In genomic region chr11:113200901-113201300, GRCm38 (mm10) we compare ENCODE assay signal across 7 mouse cellular contexts.
DNase-seq lines count a peak whose midpoint lies in the region; ATAC-seq lines count a peak whose summit lies in the region.

No protein-coding gene starts in this region.

- ATAC-seq in lung, embryonic 15.5 days (ENCODE audit: borderline replicate concordance, extremely low read depth, low FRiP score, low TSS enrichment), result no peak
- ATAC-seq in embryonic facial prominence, embryonic 12.5 days (ENCODE audit: insufficient number of reproducible peaks, insufficient read depth, low FRiP score, low TSS enrichment), result no peak
- no peak for ATAC-seq in intestine, embryonic 14.5 days (replicated peaks; ENCODE audit: low FRiP score, low TSS enrichment, low read depth)
- ATAC-seq in neural tube, embryonic 15.5 days (ENCODE audit: low FRiP score), result peak; percentile 34; the same call in 1 of the 2 replicates
- ATAC-seq in granulocyte monocyte progenitor cell, adult 5-6 weeks (replicated peaks; ENCODE audit: poor library complexity, severe bottlenecking), result no peak

- WGBS in lung, embryonic 15.5 days, result 7% methylated on average over 15 of the region's 15 CpGs
- WGBS in embryonic facial prominence, embryonic 12.5 days, result 14% methylated on average over 15 of the region's 15 CpGs
- 13% methylated on average over 15 of the region's 15 CpGs for WGBS in intestine, embryonic 14.5 days
- WGBS in neural tube, embryonic 15.5 days, result 7% methylated on average over 15 of the region's 15 CpGs

- DNase-seq in lung, adult 18-20 months, result no peak
- DNase-seq in intestine, embryonic 14.5 days (ENCODE audit: low spot score), result no peak
- no peak for DNase-seq in thymus, postnatal 4 days

- H3K4me1 ChIP-seq in lung, embryonic 15.5 days, result peaks cover 15% of the 10 kb centered on the region
- H3K4me1 ChIP-seq in embryonic facial prominence, embryonic 12.5 days, result peaks cover 10% of the 10 kb centered on the region
- H3K4me1 ChIP-seq in intestine, embryonic 14.5 days (replicated peaks; ENCODE audit: control insufficient read depth, insufficient read depth, low read length), result 0 out of 2 replicates have a peak, but pooled peaks cover 6% of the 10 kb centered on the region
- peaks cover 46% of the 10 kb centered on the region for H3K4me1 ChIP-seq in neural tube, embryonic 15.5 days

- peak overlapping the region; percentile 92 for H3K4me2 ChIP-seq in lung, embryonic 15.5 days
- peak overlapping the region; percentile 95 for H3K4me2 ChIP-seq in embryonic facial prominence, embryonic 12.5 days (replicated peaks)
- peak overlapping the region; percentile 96 for H3K4me2 ChIP-seq in intestine, embryonic 14.5 days (ENCODE audit: low read length)
- H3K4me2 ChIP-seq in neural tube, embryonic 15.5 days, result peak overlapping the region; percentile 74

- peak overlapping the region; percentile 65 for H3K9ac ChIP-seq in lung, embryonic 15.5 days
- peak overlapping the region; percentile 78 for H3K9ac ChIP-seq in embryonic facial prominence, embryonic 12.5 days
- H3K9ac ChIP-seq in intestine, embryonic 14.5 days (ENCODE audit: low read length), result peak overlapping the region; percentile 63
- peak overlapping the region; percentile 84 for H3K9ac ChIP-seq in neural tube, embryonic 15.5 days (replicated peaks)

- peak overlapping the region; percentile 55 for H3K4me3 ChIP-seq in lung, embryonic 15.5 days
- peak overlapping the region; percentile 72 for H3K4me3 ChIP-seq in embryonic facial prominence, embryonic 12.5 days
- peak overlapping the region; percentile 60 for H3K4me3 ChIP-seq in intestine, embryonic 14.5 days (ENCODE audit: low read depth, low read length)
- peak overlapping the region; percentile 68 for H3K4me3 ChIP-seq in neural tube, embryonic 15.5 days (replicated peaks)

- no peaks in the 10 kb centered on the region for H3K27me3 ChIP-seq in lung, embryonic 15.5 days
- peaks cover 7% of the 10 kb centered on the region; the same call in 1 of the 2 replicates for H3K27me3 ChIP-seq in embryonic facial prominence, embryonic 12.5 days
- H3K27me3 ChIP-seq in intestine, embryonic 14.5 days (replicated peaks; ENCODE audit: control insufficient read depth, insufficient read depth, low read length), result peaks cover 5% of the 10 kb centered on the region; the same call in 1 of the 2 replicates
- H3K27me3 ChIP-seq in neural tube, embryonic 15.5 days (replicated peaks), result no peaks in the 10 kb centered on the region

- no peak overlapping the region for H3K27ac ChIP-seq in lung, embryonic 15.5 days
- H3K27ac ChIP-seq in embryonic facial prominence, embryonic 12.5 days, result no peak overlapping the region
- no peak overlapping the region for H3K27ac ChIP-seq in intestine, embryonic 14.5 days (ENCODE audit: low read depth)
- peak overlapping the region; percentile 87 for H3K27ac ChIP-seq in neural tube, embryonic 15.5 days (replicated peaks)

- H3K9me3 ChIP-seq in lung, embryonic 15.5 days, result no peaks in the 10 kb centered on the region
- no peaks in the 10 kb centered on the region for H3K9me3 ChIP-seq in embryonic facial prominence, embryonic 12.5 days
- no peaks in the 10 kb centered on the region for H3K9me3 ChIP-seq in intestine, embryonic 14.5 days (ENCODE audit: control insufficient read depth, low read length)
- no peaks in the 10 kb centered on the region for H3K9me3 ChIP-seq in neural tube, embryonic 15.5 days (replicated peaks)

- H3K36me3 ChIP-seq in lung, embryonic 15.5 days, result no peaks in the 10 kb centered on the region
- no peaks in the 10 kb centered on the region for H3K36me3 ChIP-seq in embryonic facial prominence, embryonic 12.5 days
- no peaks in the 10 kb centered on the region for H3K36me3 ChIP-seq in intestine, embryonic 14.5 days (ENCODE audit: control insufficient read depth, insufficient read depth, low read length)
- no peaks in the 10 kb centered on the region for H3K36me3 ChIP-seq in neural tube, embryonic 15.5 days
